Mouse (Mus musculus): ENCODE measurements around the gene Ppm1g. TPM values are rescaled to one million over a fixed set of nuclear protein-coding genes. Genes with fewer than 3 reads are reported as not detected.

Gene Ppm1g
- polyA plus RNA-seq, 1 experiment from 2014 or later, result 164 TPM

- H3K9me3 ChIP-seq (replicated peaks), result no peaks in the 10 kb centered on the region
- peak within 1 kb of the TSS; percentile 99 for H3K27ac ChIP-seq
- H3K9ac ChIP-seq, result peak within 1 kb of the TSS; percentile 82
- no peaks in the 10 kb centered on the region for H3K27me3 ChIP-seq
- 0 out of 2 replicates have a peak, but pooled peaks cover 6% of the 10 kb centered on the region for H3K36me3 ChIP-seq (ENCODE audit: poor library complexity, severe bottlenecking)
- H3K4me1 ChIP-seq, result peaks cover 30% of the 10 kb centered on the region
- H3K4me3 ChIP-seq, result peak within 1 kb of the TSS; percentile 93
- peak within 1 kb of the TSS; percentile 92 for H3K4me2 ChIP-seq
- under 1% methylated on average over 59 of the region's 59 CpGs for WGBS
- peak; percentile 98 for ATAC-seq
Observed at GRCm38 (mm10) chr5:31179766-31180630, 40.5 kb downstream of the Ppm1g start, which contains the start of the genes Gm29609 and Gtf3c2. TSS of gene Gm29609 (minus strand) at chr5:31179911. TSS of gene Gtf3c2 (minus strand) at chr5:31180144.

- Histone ChIP-seq H3K27me3 (no peaks in the 10 kb centered on the region), H3K9ac (peak overlapping the region; percentile 82), H3K36me3 (ENCODE audit: poor library complexity, severe bottlenecking) (peaks cover 10% of the 10 kb centered on the region; the same call in 1 of the 2 replicates), H3K4me3 (peak overlapping the region; percentile 93), H3K27ac (peak overlapping the region; percentile 99), H3K9me3 (replicated peaks) (no peaks in the 10 kb centered on the region), H3K4me2 (peak overlapping the region; percentile 92), H3K4me1 (peaks cover 30% of the 10 kb centered on the region)
- peak; percentile 68; the same call in 1 of the 2 replicates for ATAC-seq
- WGBS, result under 1% methylated on average over 25 of the region's 25 CpGs
Observed at GRCm38 (mm10) chr5:31179301-31179765, 41.2 kb downstream of the Ppm1g start.

- 95% methylated on average over 4 of the region's 4 CpGs for whole genome bisulfite sequencing
- ATAC-seq, result no peak
- H3K9ac ChIP-seq, result no peak overlapping the region
- H3K4me2 ChIP-seq, result no peak overlapping the region
- no peaks in the 10 kb centered on the region for H3K27me3 ChIP-seq
- H3K36me3 ChIP-seq (ENCODE audit: poor library complexity, severe bottlenecking), result peaks cover 97% of the 10 kb centered on the region
- H3K4me1 ChIP-seq, result no peaks in the 10 kb centered on the region
- no peaks in the 10 kb centered on the region for H3K9me3 ChIP-seq (replicated peaks)
- H3K4me3 ChIP-seq, result no peak overlapping the region
- no peak overlapping the region for H3K27ac ChIP-seq
Observed at GRCm38 (mm10) chr5:31168630-31169029, 51.9 kb downstream of the Ppm1g start.

- Histone ChIP-seq H3K36me3 (ENCODE audit: poor library complexity, severe bottlenecking) (peaks cover 90% of the 10 kb centered on the region), H3K27ac (no peak overlapping the region), H3K27me3 (no peaks in the 10 kb centered on the region), H3K4me1 (no peaks in the 10 kb centered on the region), H3K9ac (no peak overlapping the region), H3K4me2 (no peak overlapping the region), H3K4me3 (no peak overlapping the region), H3K9me3 (replicated peaks) (no peaks in the 10 kb centered on the region)
- 95% methylated on average over 1 of the region's 1 CpGs for WGBS
- no peak for ATAC-seq
Observed at GRCm38 (mm10) chr5:31164878-31165277, 55.6 kb downstream of the Ppm1g start.

- H3K9ac ChIP-seq, result no peak overlapping the region
- H3K4me1 ChIP-seq, result no peaks in the 10 kb centered on the region
- H3K36me3 ChIP-seq (ENCODE audit: poor library complexity, severe bottlenecking), result peaks cover 90% of the 10 kb centered on the region
- H3K4me3 ChIP-seq, result no peak overlapping the region
- no peak for ATAC-seq
- H3K27ac ChIP-seq, result no peak overlapping the region
- H3K9me3 ChIP-seq (replicated peaks), result no peaks in the 10 kb centered on the region
- H3K27me3 ChIP-seq, result no peaks in the 10 kb centered on the region
- H3K4me2 ChIP-seq, result no peak overlapping the region
Observed at GRCm38 (mm10) chr5:31162462-31162861, 58.0 kb downstream of the Ppm1g start.

- Histone ChIP-seq H3K36me3 (ENCODE audit: poor library complexity, severe bottlenecking) (peaks cover 41% of the 10 kb centered on the region), H3K27ac (peak within 1 kb of the TSS; percentile 51; the same call in 1 of the 2 replicates), H3K4me2 (peak within 1 kb of the TSS; percentile 79), H3K4me1 (peaks cover 14% of the 10 kb centered on the region), H3K9me3 (replicated peaks) (no peaks in the 10 kb centered on the region), H3K4me3 (peak within 1 kb of the TSS; percentile 56), H3K9ac (peak within 1 kb of the TSS; percentile 72), H3K27me3 (no peaks in the 10 kb centered on the region)
- WGBS, result under 1% methylated on average over 19 of the region's 19 CpGs
- ATAC-seq, result peak; percentile 96
Observed at GRCm38 (mm10) chr5:31154152-31154553, 66.3 kb downstream of the Ppm1g start, which contains the start of gene Mpv17. TSS of gene Mpv17 (minus strand) at chr5:31154251.

- WGBS, result 41% methylated on average over 6 of the region's 6 CpGs
Observed at GRCm38 (mm10) chr5:31153516-31154151, 66.9 kb downstream of the Ppm1g start.

More at GRCm38 (mm10) chr5:31153516-31154151, 66.9 kb downstream of the Ppm1g start:
- H3K27ac ChIP-seq, result no peak overlapping the region
- H3K9ac ChIP-seq, result peak overlapping the region; percentile 72
- peaks cover 14% of the 10 kb centered on the region for H3K4me1 ChIP-seq
- H3K9me3 ChIP-seq (replicated peaks), result no peaks in the 10 kb centered on the region
- H3K36me3 ChIP-seq (ENCODE audit: poor library complexity, severe bottlenecking), result peaks cover 36% of the 10 kb centered on the region
- ATAC-seq, result peak; percentile 16
- peak overlapping the region; percentile 56 for H3K4me3 ChIP-seq
- H3K4me2 ChIP-seq, result peak overlapping the region; percentile 79
- H3K27me3 ChIP-seq, result no peaks in the 10 kb centered on the region

Other genes with a start within 250 kb of the Ppm1g start
- gene Atraid, start 172.4 kb downstream of the Ppm1g start, polyA plus RNA-seq (2015; fragmentation: Nextera tagmentation; extraction: Ambion mirVana), result 124 and 130 TPM in 2 replicates
- gene Slc5a6, start 171.8 kb downstream of the Ppm1g start, polyA plus RNA-seq (2015; fragmentation: Nextera tagmentation; extraction: Ambion mirVana), result 10.9 and 11.5 TPM in 2 replicates
- 24.2 and 28.6 TPM in 2 replicates for gene Cad, start 165.9 kb downstream of the Ppm1g start, polyA plus RNA-seq (2015; fragmentation: Nextera tagmentation; extraction: Ambion mirVana)
- not detected in 2 replicates for gene Dnajc5g, start 114.4 kb downstream of the Ppm1g start, polyA plus RNA-seq (2015; fragmentation: Nextera tagmentation; extraction: Ambion mirVana)
- 1.7 and 1.8 TPM in 2 replicates for gene Slc30a3, start 112.5 kb downstream of the Ppm1g start, polyA plus RNA-seq (2015; fragmentation: Nextera tagmentation; extraction: Ambion mirVana)
- not detected in 2 replicates for gene Trim54, start 104.0 kb downstream of the Ppm1g start, polyA plus RNA-seq (2015; fragmentation: Nextera tagmentation; extraction: Ambion mirVana)
- not detected in 2 replicates for gene Ucn, start 81.9 kb downstream of the Ppm1g start, polyA plus RNA-seq (2015; fragmentation: Nextera tagmentation; extraction: Ambion mirVana)
- 56.7 and 57.1 TPM in 2 replicates for gene Mpv17, start 66.4 kb downstream of the Ppm1g start, polyA plus RNA-seq (2015; fragmentation: Nextera tagmentation; extraction: Ambion mirVana)
- gene Gm29609, start 40.8 kb downstream of the Ppm1g start, polyA plus RNA-seq (2015; fragmentation: Nextera tagmentation; extraction: Ambion mirVana), result 1.5 and 1.9 TPM in 2 replicates
- 76.5 and 86.9 TPM in 2 replicates for gene Gtf3c2, start 40.5 kb downstream of the Ppm1g start, polyA plus RNA-seq (2015; fragmentation: Nextera tagmentation; extraction: Ambion mirVana)
- gene Snx17, start 27.5 kb downstream of the Ppm1g start, polyA plus RNA-seq (2015; fragmentation: Nextera tagmentation; extraction: Ambion mirVana), result 139 and 145 TPM in 2 replicates
- 75.8 and 77.9 TPM in 2 replicates for gene Eif2b4, start 27.3 kb downstream of the Ppm1g start, polyA plus RNA-seq (2015; fragmentation: Nextera tagmentation; extraction: Ambion mirVana)
- gene Zfp513, start 18.4 kb downstream of the Ppm1g start, polyA plus RNA-seq (2015; fragmentation: Nextera tagmentation; extraction: Ambion mirVana), result 13.3 and 13.4 TPM in 2 replicates
- 137 and 145 TPM in 2 replicates for gene Nrbp1, start 20.2 kb upstream of the Ppm1g start, polyA plus RNA-seq (2015; fragmentation: Nextera tagmentation; extraction: Ambion mirVana)
- 0.44 TPM in 1 of 2 replicates, not detected in the other for gene Gm9970, start 20.5 kb upstream of the Ppm1g start, polyA plus RNA-seq (2015; fragmentation: Nextera tagmentation; extraction: Ambion mirVana)
- 2.3 and 3.6 TPM in 2 replicates for gene Krtcap3, start 31.0 kb upstream of the Ppm1g start, polyA plus RNA-seq (2015; fragmentation: Nextera tagmentation; extraction: Ambion mirVana)
- gene Ift172, start 70.4 kb upstream of the Ppm1g start, polyA plus RNA-seq (2015; fragmentation: Nextera tagmentation; extraction: Ambion mirVana), result 29.6 and 38.5 TPM in 2 replicates
- 62.1 and 66.7 TPM in 2 replicates for gene Fndc4, start 75.4 kb upstream of the Ppm1g start, polyA plus RNA-seq (2015; fragmentation: Nextera tagmentation; extraction: Ambion mirVana)
- 0.12 and 0.16 TPM in 2 replicates for gene Gckr, start 76.8 kb upstream of the Ppm1g start, polyA plus RNA-seq (2015; fragmentation: Nextera tagmentation; extraction: Ambion mirVana)
- gene Zfp512, start 231.7 kb upstream of the Ppm1g start, polyA plus RNA-seq (2015; fragmentation: Nextera tagmentation; extraction: Ambion mirVana), result 94.8 and 106 TPM in 2 replicates

Data from forebrain, embryonic 13.5 days (tissue).